Mouse (Mus musculus) left cerebral cortex, adult 2 months (tissue): ENCODE results near the gene Olfml1. TPM values are rescaled to one million over a fixed set of nuclear protein-coding genes. Genes with fewer than 3 reads are reported as not detected.

Experiments used
- DNase-seq, 2 experiments: peaks; one replicate each; pipeline ENCODE4 v3.0.0; 2021 to 2022; ENCODE audit warnings: low spot score in 2 of 2, mixed read lengths in 1 of 2; ENCODE audit errors: extremely low spot score in 1 of 2
- H3K27ac ChIP-seq: fragments of 200-600 bp; 2 replicates; pipeline ENCODE4 v1.8.1; 2022
- H3K4me3 ChIP-seq: fragments of 200-600 bp; 2 replicates; pipeline ENCODE4 v1.8.1; 2022
- CTCF ChIP-seq: fragments of 200-600 bp; IDR thresholded peaks from 2 replicates; pipeline ENCODE4 v1.8.1; 2022; ENCODE audit warnings: antibody characterized with exemption, mild to moderate bottlenecking, moderate library complexity
- intact Hi-C: fragments of 180-260 bp; cut with DNase I; formaldehyde crosslinking; loops from one replicate; pipeline ENCODE4 v1.15.1; 2025
- long read RNA-seq, 2 experiments: library from polyadenylated mRNA; stranded (forward); transcript quantifications; one replicate each; pipeline ENCODE4 v2.0.0; 2021; ENCODE audit warnings: borderline mapping rate in 2 of 2
- total RNA-seq, 2 experiments: library from RNA; stranded (reverse); gene quantifications; 2 replicates each; pipeline ENCODE4 v1.2.3; 2021

Gene Olfml1
- 1 to 10 TPM; 8.3 to 9.2 TPM for total RNA-seq
- long read RNA-seq, experiment 1, transcript Olfml1-201 (3 exons, 1,685 nt) = major isoform, 20 of 21 reads
- long read RNA-seq, experiment 1, partial matches to known transcripts = 1 of 21 reads
- long read RNA-seq, experiment 1, other reads (novel, unspliced or antisense) = 0 of 21 reads
- long read RNA-seq, experiment 2, transcript Olfml1-201 (3 exons, 1,685 nt) = major isoform, 14 of 14 reads
- long read RNA-seq, experiment 2, partial matches to known transcripts = 0 of 14 reads
- long read RNA-seq, experiment 2, other reads (novel, unspliced or antisense) = 0 of 14 reads

DNA sequence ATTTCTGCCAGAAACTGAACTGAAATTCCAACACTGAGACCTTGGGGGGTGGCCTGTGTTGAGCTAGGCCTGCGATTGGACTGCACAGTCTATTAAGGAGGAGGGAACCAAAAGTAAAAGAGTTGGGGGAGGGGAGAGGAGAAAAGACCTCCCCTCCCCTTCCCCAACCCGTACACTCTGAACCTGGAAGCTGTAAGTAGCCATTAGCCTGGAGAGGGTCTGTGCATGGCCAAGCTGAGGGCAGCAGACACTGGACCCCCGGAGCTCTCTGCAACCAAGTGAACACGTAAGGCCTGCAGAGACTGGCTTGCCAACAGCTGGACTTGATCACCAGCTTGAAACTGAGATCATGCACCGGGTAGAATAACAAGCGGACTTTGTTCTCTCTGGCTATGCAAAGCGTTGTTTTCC, at the start of gene Olfml1:
TSS of gene Olfml1 (plus strand) at position 186 of the 411 bp plus-strand sequence.
- no peak for TF ChIP-seq CTCF
- H3K27ac ChIP-seq = peak within 1 kb of the TSS; percentile 64
- intact Hi-C loops = no loop called here
- DNase-seq = peak in 1 of 2 experiments; percentile 11
- peak within 1 kb of the TSS; percentile 33 for H3K4me3 ChIP-seq

DNA sequence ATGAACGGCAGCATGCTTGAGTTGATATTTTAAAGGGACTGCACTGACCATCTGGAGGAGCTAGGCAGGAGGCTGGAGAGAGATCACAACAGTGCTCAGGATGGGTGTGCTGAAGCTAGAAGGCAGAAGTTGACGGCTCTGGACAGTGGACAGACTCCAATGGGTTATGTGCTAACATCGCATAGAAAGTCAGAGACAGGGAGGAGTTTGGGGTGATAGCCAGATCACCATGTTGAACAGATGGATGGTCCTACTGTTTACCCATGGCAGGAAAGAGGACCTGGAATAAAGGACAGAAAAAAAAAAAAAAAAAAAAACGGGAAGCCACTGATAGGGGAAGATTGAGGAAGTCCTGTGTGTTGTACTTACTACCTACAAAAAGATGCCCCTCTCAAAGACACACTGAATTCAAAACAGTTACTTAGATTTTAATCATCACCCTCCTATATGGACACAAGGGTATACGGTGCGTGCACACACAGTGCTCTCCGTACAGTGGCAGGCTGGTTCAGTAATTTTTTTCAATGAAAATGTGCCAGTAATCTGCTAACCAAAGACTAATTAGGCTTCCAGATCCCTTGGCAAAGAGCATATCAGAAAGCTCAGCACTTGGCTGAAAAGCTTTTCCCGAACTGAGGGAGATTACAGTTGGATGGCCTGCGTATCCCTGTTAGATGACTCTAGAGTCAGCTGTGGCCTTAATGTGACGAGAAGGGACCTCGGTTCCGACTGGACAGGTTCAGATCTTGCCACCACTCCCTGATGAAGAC, 47.8 kb upstream of the Olfml1 start:
- Histone ChIP-seq H3K4me3 (no peak overlapping the region), H3K27ac (no peak overlapping the region)
- intact Hi-C loops = loop anchor here (10.0 kb wide), 1 partner anchor 55 kb away; no protein-coding TSS in a partner anchor
- no peak for TF ChIP-seq CTCF
- DNase-seq = no peak

DNA sequence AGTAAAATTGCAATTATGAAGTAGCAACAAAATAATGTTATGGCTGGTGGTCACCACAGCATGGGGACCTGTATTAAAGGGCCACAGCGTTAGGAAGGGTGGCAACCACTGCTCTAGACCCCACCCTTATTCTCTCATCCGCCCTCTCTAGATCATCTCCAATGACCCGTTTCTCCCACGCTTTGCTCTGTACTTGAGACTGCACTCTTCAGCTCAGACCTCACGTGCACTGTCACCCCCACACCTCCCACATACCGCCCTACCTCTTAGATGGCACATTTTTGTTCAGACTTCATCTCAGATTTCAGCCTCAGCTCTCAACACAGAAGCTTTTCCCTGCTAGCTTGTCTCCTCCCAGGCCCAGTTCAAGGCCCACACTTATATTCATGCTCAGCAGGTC, 45.8 kb upstream of the Olfml1 start:
- Histone ChIP-seq H3K27ac (no peak overlapping the region), H3K4me3 (no peak overlapping the region)
- intact Hi-C loops = loop anchor here (10.0 kb wide), 1 partner anchor 57 kb away; no protein-coding TSS in a partner anchor
- TF ChIP-seq CTCF = no peak
- no peak for DNase-seq

DNA sequence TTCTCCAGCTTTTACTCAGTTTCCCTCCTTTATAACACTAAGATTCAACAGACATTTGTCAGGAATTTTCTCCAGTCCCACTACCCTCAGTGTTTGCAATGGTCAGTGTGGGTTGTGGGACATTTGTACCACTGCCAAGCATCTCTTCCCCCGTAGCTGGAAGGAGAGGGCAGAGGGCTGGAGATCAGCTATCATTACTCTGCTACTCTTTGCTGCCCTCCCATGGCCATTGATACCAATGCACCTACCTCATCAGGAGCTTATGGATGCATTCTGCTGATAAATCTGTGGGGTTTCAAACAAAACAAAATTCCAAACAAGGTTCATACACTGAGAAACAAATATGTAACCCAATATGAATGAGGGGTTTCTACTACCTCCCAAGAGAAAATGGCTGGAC, 40.9 kb upstream of the Olfml1 start:
- intact Hi-C loops = loop anchor here (5.0 to 10.0 kb wide), 3 partner anchors 61 to 309 kb away; no protein-coding TSS in a partner anchor
- peak; percentile 84 for TF ChIP-seq CTCF
- no peak overlapping the region for H3K27ac ChIP-seq
- no peak overlapping the region for H3K4me3 ChIP-seq
- peak; percentile 50 to 52 for DNase-seq

DNA sequence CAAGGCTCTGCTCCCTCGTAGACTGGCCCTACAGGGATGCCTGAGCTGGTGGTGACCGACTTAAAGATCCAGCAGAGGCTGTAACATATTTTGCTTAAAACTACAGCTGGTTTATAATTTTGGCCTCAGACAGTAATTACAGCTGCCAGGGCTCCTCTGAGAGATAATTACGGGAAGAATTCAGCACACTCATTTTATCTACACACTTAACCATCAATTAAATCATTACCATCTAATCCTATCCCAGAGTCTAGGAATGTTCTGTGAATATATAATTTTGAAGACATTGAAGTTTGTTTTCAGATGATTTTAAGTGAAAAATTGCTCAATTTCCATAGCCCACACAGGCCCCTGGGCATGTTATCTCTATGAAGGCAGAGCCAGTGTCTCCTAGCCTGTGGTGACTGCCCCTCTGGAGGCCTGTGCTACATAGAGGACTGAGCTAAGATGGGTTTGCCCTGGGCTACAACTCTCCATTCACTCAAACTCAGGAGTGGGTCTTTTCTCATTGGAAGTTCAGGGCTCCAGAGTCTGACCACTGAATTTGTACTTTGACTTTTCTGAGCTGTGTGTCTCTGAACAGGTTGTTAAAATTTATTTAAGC, 39.0 kb upstream of the Olfml1 start:
- no peak for TF ChIP-seq CTCF
- DNase-seq = no peak
- no peak overlapping the region for H3K27ac ChIP-seq
- intact Hi-C loops = loop anchor here (5.0 to 10.0 kb wide), 3 partner anchors 63 to 311 kb away; no protein-coding TSS in a partner anchor
- H3K4me3 ChIP-seq = no peak overlapping the region

DNA sequence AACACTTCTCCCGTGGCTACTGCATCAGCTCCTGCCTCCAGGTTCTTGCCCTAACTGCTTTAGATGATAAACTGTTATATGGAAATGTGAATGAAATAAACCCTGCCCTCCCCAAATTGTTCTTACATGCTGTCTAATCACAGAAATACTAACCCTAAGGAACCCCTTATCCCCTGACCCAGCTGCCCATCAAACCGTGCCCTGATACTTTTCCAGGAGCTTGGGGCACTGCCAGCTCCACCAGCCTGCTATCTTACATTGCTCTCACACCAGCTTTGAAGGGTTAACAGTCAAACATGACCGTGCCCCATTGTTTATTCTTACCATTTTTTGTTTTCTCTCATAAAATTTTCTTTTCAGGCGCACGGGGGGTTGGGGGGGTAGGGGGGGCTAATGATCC, 37.9 kb upstream of the Olfml1 start:
- Histone ChIP-seq H3K27ac (no peak overlapping the region), H3K4me3 (no peak overlapping the region)
- intact Hi-C loops = loop anchor here (5.0 to 10.0 kb wide), 3 partner anchors 65 to 312 kb away; no protein-coding TSS in a partner anchor
- no peak for TF ChIP-seq CTCF
- DNase-seq = no peak

DNA sequence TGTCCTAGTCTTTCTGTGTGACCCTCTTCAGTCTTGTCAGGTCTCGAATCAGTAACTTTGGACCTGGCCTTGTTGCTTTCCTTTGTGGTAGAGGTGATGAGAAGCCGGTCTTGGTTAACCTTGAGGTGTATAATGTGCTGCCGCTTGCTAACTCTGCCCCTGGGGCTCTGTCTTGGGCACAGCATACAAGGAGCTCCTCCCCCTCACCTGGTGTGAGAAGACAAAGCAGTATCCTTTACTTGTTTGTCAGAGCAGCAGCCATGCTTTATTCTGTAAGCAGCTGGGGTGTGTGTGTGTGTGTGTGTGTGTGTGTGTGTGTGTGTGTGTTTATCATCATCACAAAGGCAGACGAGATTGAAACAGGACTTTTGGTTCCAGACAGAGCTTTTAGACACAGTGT, 31.9 kb upstream of the Olfml1 start:
- no peak for TF ChIP-seq CTCF
- no peak for DNase-seq
- intact Hi-C loops = no loop called here
- Histone ChIP-seq H3K27ac (no peak overlapping the region), H3K4me3 (no peak overlapping the region)

DNA sequence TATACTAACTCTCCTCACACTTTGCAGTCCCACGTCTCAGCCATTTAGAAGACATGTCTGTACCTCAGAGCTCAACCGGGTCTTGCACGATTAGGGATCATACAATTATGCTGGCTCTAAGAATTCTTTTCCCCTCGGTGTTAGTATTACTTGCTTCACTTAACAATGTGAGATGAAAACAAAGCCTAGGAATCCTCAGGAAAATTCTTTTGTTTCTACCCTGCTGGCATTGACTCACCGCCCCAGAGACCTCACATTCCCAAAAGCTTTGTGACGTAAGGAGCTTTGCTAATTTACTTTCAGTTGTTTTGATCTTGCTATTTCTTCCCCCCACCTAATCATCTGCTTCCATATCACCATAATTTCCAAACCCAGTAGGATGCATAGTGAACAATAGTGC, 30.7 kb upstream of the Olfml1 start:
- DNase-seq = no peak
- H3K27ac ChIP-seq = no peak overlapping the region
- H3K4me3 ChIP-seq = no peak overlapping the region
- TF ChIP-seq CTCF = no peak
- intact Hi-C loops = no loop called here

DNA sequence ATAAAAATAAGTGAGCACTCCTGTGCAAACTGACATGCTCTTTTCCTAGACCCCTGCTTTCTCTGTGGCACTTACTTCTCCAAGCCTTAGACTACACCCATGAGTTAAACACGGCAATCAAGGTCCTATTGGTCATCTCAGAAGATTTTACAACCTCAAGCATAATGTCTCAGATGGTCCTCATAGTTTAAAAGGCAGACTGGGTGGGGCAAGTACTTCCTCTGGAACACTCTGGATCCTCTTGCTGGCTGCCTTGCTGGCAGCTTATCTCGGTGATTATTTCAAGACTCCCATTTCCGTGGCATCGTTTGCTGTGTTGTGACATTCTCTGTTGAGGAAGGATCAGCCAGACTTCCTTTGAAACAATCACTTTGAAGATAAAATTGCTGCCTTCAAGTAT, 27.2 kb upstream of the Olfml1 start:
- Histone ChIP-seq H3K27ac (no peak overlapping the region), H3K4me3 (no peak overlapping the region)
- intact Hi-C loops = no loop called here
- no peak for DNase-seq
- TF ChIP-seq CTCF = no peak

DNA sequence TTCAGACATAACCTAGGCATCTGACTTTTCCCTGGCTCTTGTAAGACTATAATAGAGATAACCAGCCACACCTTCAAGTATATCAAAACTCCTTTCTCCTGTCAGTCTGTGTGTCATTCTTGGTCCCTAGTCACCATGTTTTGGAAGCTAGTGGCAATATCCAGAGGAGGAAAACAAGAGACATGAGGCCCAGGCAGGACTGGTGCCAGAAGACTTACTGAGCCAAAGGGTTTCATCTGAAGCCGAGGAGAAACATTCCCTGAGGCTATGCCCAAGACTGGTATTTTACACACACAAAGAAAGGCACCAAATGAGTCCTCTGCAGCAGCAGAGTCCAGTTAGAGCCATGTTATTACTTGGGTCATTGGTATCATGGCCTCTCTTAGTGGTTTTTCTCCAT, 22.2 kb upstream of the Olfml1 start:
- no peak for TF ChIP-seq CTCF
- Histone ChIP-seq H3K27ac (no peak overlapping the region), H3K4me3 (no peak overlapping the region)
- no peak for DNase-seq
- intact Hi-C loops = no loop called here

DNA sequence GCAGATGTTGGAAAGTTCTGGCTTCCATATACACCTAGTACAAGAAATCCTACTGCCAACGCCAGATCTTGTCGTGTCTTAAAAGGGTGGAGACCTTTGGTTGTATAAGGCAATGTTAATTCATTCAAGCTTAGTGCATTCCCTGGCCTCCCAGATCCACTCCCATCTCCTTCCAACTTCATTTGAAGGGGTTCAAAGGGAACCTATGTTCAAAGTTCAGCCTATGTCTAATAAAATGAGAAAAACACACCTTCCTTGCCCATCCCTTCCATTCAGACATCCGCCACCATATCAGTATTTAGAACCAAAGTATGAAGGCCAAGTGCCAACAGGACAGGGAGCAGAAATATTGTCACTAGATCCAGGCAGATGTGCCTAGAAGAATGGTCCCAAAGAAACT, 19.4 kb upstream of the Olfml1 start:
- no peak for TF ChIP-seq CTCF
- no peak overlapping the region for H3K27ac ChIP-seq
- DNase-seq = no peak
- no peak overlapping the region for H3K4me3 ChIP-seq
- intact Hi-C loops = no loop called here

DNA sequence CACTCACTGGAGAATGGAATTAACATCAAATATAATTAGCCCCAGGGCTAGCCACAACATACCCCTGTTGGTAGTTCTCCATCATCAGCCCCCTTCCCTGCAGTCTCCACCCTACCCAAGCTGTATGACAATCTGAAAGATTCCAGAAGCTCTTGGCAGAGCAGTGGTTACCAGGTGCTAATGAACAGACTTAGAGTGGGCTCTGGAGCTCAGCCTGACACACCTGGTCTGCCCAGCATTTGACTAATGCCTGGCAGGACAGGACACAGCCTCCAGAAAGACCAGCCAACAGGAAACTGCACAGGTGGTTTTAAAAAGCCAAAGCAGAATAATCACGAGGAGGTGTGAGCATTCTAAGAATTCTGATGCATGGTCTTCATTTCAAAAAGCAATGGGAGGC, 13.8 kb upstream of the Olfml1 start:
- TF ChIP-seq CTCF = no peak
- Histone ChIP-seq H3K27ac (no peak overlapping the region), H3K4me3 (no peak overlapping the region)
- intact Hi-C loops = no loop called here
- DNase-seq = no peak
